Mouse (Mus musculus) midbrain, embryonic 16.5 days (tissue): ENCODE measurements around the gene Fgd6. TPM values are rescaled to one million over a fixed set of nuclear protein-coding genes. Genes with fewer than 3 reads are reported as not detected.

Experiments
- ATAC-seq: fragments of 200-750 bp; cut with Nextera tagmentation; 2 replicates; pipeline ENCODE4 v1.8.0; 2017; ENCODE audit warnings: moderate TSS enrichment
- H3K27ac ChIP-seq: fragments of 300-500 bp; sonication (generic); 2 replicates; pipeline ENCODE4 v1.5.1; 2014; ENCODE audit warnings: mild to moderate bottlenecking, low read length, mixed read lengths
- H3K27me3 ChIP-seq: fragments of 300-500 bp; sonication (generic); 2 replicates; pipeline ENCODE4 v1.6.1; 2014; ENCODE audit warnings: low read depth, low read length, mixed read lengths; ENCODE audit not compliant: control insufficient read depth, insufficient read depth
- H3K36me3 ChIP-seq: fragments of 300-500 bp; sonication (generic); 2 replicates; pipeline ENCODE4 v1.6.1; 2014; ENCODE audit warnings: mild to moderate bottlenecking, low read length, moderate library complexity, mixed read lengths; ENCODE audit not compliant: control insufficient read depth, insufficient read depth
- H3K4me1 ChIP-seq: fragments of 300-500 bp; sonication (generic); 2 replicates; pipeline ENCODE4 v1.6.1; 2014; ENCODE audit warnings: mild to moderate bottlenecking, low read length, mixed read lengths; ENCODE audit not compliant: control insufficient read depth, insufficient read depth
- H3K4me2 ChIP-seq: fragments of 300-500 bp; sonication (generic); 2 replicates; pipeline ENCODE4 v1.6.1; 2014; ENCODE audit warnings: mild to moderate bottlenecking, low read length, mixed read lengths
- H3K4me3 ChIP-seq: fragments of 300-500 bp; sonication (generic); 2 replicates; pipeline ENCODE4 v1.5.1; 2014; ENCODE audit warnings: low read depth, mild to moderate bottlenecking, low read length, moderate library complexity, mixed read lengths
- H3K9ac ChIP-seq: fragments of 300-500 bp; sonication (generic); 2 replicates; pipeline ENCODE4 v1.6.1; 2014; ENCODE audit warnings: low read depth, low read length, mixed read lengths
- H3K9me3 ChIP-seq: fragments of 300-500 bp; sonication (generic); replicated peaks from 2 replicates; pipeline ENCODE4 v1.6.1; 2014; ENCODE audit warnings: mild to moderate bottlenecking, low read length, mixed read lengths; ENCODE audit not compliant: control insufficient read depth, poor library complexity, severe bottlenecking
- WGBS: fragments of 180-500 bp; shearing (Covaris S2); extraction: QIAGEN DNeasy Blood & Tissue Kit; methylation state at CpG from one replicate; pipeline ENCODE4 v1.1.7; 2014; 5-methylcytosine and 5-hydroxymethylcytosine counted together
- polyA plus RNA-seq: library from polyadenylated mRNA; unstranded; fragments of >200 nt; fragmentation: Nextera tagmentation; extraction: Ambion mirVana; gene quantifications from 2 replicates; pipeline ENCODE4 v1.2.1, GENCODE M21; 2015

Fgd6 gene
- polyA plus RNA-seq, 1 experiment from 2014 or later, result 1.8 TPM

- Histone ChIP-seq H3K9me3 (no peaks in the 10 kb centered on the region), H3K4me1 (peaks cover 25% of the 10 kb centered on the region), H3K27ac (no peak overlapping the region), H3K27me3 (no peaks in the 10 kb centered on the region), H3K4me2 (peak overlapping the region; percentile 21; the same call in 1 of the 2 replicates), H3K4me3 (no peak overlapping the region), H3K9ac (no peak overlapping the region), H3K36me3 (no peaks in the 10 kb centered on the region)
- WGBS, result 33% methylated on average over 9 of the region's 9 CpGs
- ATAC-seq, result no peak
These were observed 1.4 kb downstream of the Fgd6 start for GRCm38 (mm10) chr10:94037196-94037595.

GRCm38 (mm10) chr10:94037596-94037995, 1.8 kb downstream of the Fgd6 start:
- no peak overlapping the region for H3K4me3 ChIP-seq
- H3K27ac ChIP-seq, result no peak overlapping the region
- no peaks in the 10 kb centered on the region for H3K36me3 ChIP-seq
- no peak overlapping the region for H3K4me2 ChIP-seq
- WGBS, result 75% methylated on average over 4 of the region's 4 CpGs
- H3K9me3 ChIP-seq, result no peaks in the 10 kb centered on the region
- H3K9ac ChIP-seq, result no peak overlapping the region
- no peak for ATAC-seq
- H3K4me1 ChIP-seq, result peaks cover 21% of the 10 kb centered on the region
- H3K27me3 ChIP-seq, result no peaks in the 10 kb centered on the region

DNA sequence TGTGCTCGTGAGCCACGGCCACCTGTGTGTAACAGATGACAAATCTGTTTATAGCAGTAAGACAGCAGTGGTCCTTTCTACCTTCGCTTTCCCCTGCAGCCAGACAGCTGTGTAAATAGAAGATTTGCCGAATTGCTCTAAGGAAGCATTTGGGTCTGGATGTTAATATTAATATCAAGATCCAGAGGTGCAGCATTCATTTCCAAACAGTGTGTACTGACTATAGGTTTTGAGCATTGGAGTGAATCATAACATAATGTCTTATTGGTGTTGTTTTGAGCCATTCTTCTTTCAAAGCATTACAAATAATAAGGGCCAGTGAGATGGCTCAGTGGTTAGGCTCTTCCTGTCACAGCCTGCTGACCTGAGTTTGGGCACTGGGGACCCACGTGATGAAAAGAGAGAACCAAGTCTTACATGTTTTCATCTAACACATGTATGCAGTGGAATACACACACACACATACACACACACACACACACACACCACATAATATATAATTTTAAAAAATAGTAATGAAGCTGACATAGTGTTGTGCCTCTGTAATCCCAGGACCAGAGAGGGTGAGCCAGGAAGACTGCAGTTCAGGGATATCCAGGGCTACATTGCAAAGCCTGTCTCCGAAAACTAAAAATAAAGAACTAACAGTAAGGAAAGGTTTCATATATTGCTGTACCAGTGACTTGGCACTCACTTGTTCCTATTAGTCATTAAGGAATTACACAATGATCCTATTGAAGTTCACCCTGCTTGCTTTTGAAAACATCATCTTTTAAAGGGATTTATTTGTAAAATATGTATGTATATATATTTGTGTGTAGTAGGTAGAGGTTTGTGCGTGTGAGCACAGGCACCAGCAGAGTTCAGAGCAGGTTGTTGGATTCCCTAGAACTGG, 2.8 kb downstream of the Fgd6 start:
- H3K9ac ChIP-seq, result no peak overlapping the region
- WGBS, result 68% methylated on average over 7 of the region's 7 CpGs
- no peak overlapping the region for H3K27ac ChIP-seq
- H3K4me2 ChIP-seq, result no peak overlapping the region; the same call in 1 of the 2 replicates
- H3K36me3 ChIP-seq, result no peaks in the 10 kb centered on the region
- H3K4me1 ChIP-seq, result peaks cover 12% of the 10 kb centered on the region
- ATAC-seq, result no peak
- no peaks in the 10 kb centered on the region; the same call in 1 of the 2 replicates for H3K27me3 ChIP-seq
- no peaks in the 10 kb centered on the region for H3K9me3 ChIP-seq
- no peak overlapping the region for H3K4me3 ChIP-seq

DNA sequence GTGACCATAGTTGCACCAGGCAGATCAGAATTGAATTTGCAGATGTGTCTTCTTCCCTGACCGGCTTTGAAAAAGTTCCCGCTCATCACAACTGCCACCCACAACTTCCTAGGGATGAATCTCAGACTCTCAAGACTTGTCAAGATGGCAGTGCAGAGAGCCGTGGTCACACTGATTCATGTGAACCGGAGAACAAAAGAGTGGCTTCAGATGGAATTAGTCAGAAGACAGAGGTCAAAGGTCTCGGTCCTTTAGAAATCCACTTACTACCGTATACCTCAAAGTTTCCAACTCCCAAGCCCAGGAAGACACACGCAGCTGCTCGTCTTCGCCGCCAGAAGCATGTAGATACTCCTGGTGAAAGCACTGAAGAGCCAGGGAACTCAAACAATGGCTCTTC, 8.1 kb downstream of the Fgd6 start:
- H3K9me3 ChIP-seq, result no peaks in the 10 kb centered on the region
- no peak overlapping the region for H3K4me3 ChIP-seq
- H3K4me2 ChIP-seq, result no peak overlapping the region
- H3K4me1 ChIP-seq, result no peaks in the 10 kb centered on the region
- no peak overlapping the region for H3K9ac ChIP-seq
- 27% methylated on average over 10 of the region's 10 CpGs for WGBS
- no peak for ATAC-seq
- H3K27me3 ChIP-seq, result no peaks in the 10 kb centered on the region; the same call in 1 of the 2 replicates
- no peaks in the 10 kb centered on the region for H3K36me3 ChIP-seq
- H3K27ac ChIP-seq, result no peak overlapping the region

DNA sequence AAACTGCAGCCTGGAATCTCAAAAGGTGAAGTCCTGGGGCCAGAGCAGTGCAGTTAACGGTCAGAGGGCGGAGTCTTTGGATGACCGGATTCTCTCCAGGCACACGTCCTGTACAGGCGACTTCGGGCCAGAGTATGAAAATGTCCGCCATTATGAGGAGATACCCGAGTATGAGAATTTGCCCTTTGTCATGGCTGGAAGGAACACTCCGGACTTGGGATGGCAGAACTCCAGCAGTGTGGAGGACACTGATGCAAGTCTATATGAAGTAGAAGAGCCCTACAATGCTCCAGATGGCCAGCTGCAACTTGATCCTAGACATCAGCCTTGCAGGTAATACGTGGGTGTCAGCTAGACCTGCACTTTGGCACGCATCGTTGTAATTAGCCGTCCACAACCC, 9.5 kb downstream of the Fgd6 start:
- no peaks in the 10 kb centered on the region for H3K9me3 ChIP-seq
- 94% methylated on average over 13 of the region's 13 CpGs for WGBS
- H3K4me1 ChIP-seq, result no peaks in the 10 kb centered on the region

DNA sequence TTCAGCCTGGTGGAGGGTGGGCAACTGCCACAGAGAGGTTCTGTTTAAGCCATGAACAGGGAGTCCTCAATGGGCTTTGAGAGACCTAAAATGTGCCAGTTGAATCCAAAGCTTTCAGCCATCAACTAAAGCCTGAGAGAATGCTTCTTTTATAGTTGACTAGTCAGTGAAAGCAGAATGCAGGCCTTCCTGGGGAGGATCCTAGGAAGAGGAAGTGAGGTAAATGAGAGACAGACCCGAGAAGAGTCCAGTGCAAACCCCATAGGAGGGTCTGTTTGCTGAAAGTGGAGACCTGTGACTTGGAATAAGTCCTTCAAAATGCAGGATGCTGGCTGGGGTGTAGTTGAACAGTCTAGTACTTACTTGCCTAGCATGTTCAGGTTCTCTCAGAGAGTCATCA, 11.2 kb downstream of the Fgd6 start:
- ATAC-seq, result no peak
- Histone ChIP-seq H3K9ac (no peak overlapping the region), H3K4me2 (no peak overlapping the region), H3K27ac (no peak overlapping the region), H3K36me3 (no peaks in the 10 kb centered on the region), H3K4me3 (no peak overlapping the region), H3K9me3 (no peaks in the 10 kb centered on the region), H3K4me1 (no peaks in the 10 kb centered on the region), H3K27me3 (no peaks in the 10 kb centered on the region; the same call in 1 of the 2 replicates)
- 74% methylated on average over 1 of the region's 1 CpGs for WGBS

More for the DNA sequence above, 9.5 kb downstream of the Fgd6 start:
- Histone ChIP-seq H3K4me2 (no peak overlapping the region), H3K4me3 (no peak overlapping the region), H3K9ac (no peak overlapping the region), H3K27me3 (no peaks in the 10 kb centered on the region; the same call in 1 of the 2 replicates), H3K36me3 (no peaks in the 10 kb centered on the region), H3K27ac (no peak overlapping the region)
- no peak for ATAC-seq

GRCm38 (mm10) chr10:94047845-94048559, 12.2 kb downstream of the Fgd6 start:
- no peaks in the 10 kb centered on the region for H3K36me3 ChIP-seq
- no peak overlapping the region for H3K27ac ChIP-seq
- 81% methylated on average over 10 of the region's 10 CpGs for WGBS
- no peaks in the 10 kb centered on the region for H3K4me1 ChIP-seq
- no peaks in the 10 kb centered on the region; the same call in 1 of the 2 replicates for H3K27me3 ChIP-seq
- no peaks in the 10 kb centered on the region for H3K9me3 ChIP-seq
- ATAC-seq, result no peak
- no peak overlapping the region for H3K4me3 ChIP-seq
- no peak overlapping the region for H3K4me2 ChIP-seq
- no peak overlapping the region for H3K9ac ChIP-seq

- WGBS, result 82% methylated on average over 8 of the region's 8 CpGs
- Histone ChIP-seq H3K36me3 (no peaks in the 10 kb centered on the region), H3K4me3 (no peak overlapping the region), H3K9me3 (no peaks in the 10 kb centered on the region), H3K4me2 (no peak overlapping the region), H3K9ac (no peak overlapping the region), H3K27me3 (no peaks in the 10 kb centered on the region), H3K27ac (no peak overlapping the region), H3K4me1 (no peaks in the 10 kb centered on the region)
- no peak for ATAC-seq
These were observed 13.3 kb downstream of the Fgd6 start for GRCm38 (mm10) chr10:94049121-94049520.

DNA sequence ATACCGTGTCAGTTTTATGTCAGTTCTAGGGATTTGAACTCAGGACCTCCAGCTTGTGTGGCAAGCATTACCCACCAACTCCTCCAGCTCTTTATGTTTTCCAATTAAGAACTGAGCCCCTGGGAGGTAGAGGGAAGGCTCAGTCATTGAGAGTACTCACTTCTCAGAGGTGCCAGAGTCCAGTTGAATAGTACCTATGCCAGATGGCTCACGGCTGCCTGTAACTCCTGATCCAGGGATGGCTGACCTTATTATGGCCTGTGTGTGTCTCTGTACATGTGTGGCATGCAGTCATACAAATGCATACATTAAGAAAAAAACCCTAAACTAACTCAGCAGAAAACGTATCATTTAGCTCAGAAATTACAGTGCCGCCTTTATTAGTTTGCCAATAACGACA, 14.9 kb downstream of the Fgd6 start:
- ATAC-seq, result no peak
- Histone ChIP-seq H3K27me3 (no peaks in the 10 kb centered on the region), H3K36me3 (no peaks in the 10 kb centered on the region), H3K4me1 (no peaks in the 10 kb centered on the region), H3K9me3 (no peaks in the 10 kb centered on the region), H3K4me2 (no peak overlapping the region), H3K9ac (no peak overlapping the region), H3K4me3 (no peak overlapping the region), H3K27ac (no peak overlapping the region)
- WGBS, result 94% methylated on average over 5 of the region's 5 CpGs
